Mouse (Mus musculus): ENCODE measurements around the gene Nr1h4. TPM values are rescaled to one million over a fixed set of nuclear protein-coding genes. Genes with fewer than 3 reads are reported as not detected.

The Nr1h4 gene
- polyA plus RNA-seq, 1 experiment from 2014 or later = 3.9 TPM

Other genes starting within 250 kb of the Nr1h4 start
- 5.0 and 5.5 TPM in 2 replicates for gene Ano4, start 188.8 kb downstream of the Nr1h4 start, polyA plus RNA-seq (2015; fragmentation: Nextera tagmentation; extraction: Ambion mirVana)
- gene Gas2l3, start 89.6 kb downstream of the Nr1h4 start, polyA plus RNA-seq (2015; fragmentation: Nextera tagmentation; extraction: Ambion mirVana) = 16.7 and 18.5 TPM in 2 replicates
- gene Slc17a8, start 87.7 kb upstream of the Nr1h4 start, polyA plus RNA-seq (2015; fragmentation: Nextera tagmentation; extraction: Ambion mirVana) = 1.2 and 2.1 TPM in 2 replicates
- 7.0 and 7.6 TPM in 2 replicates for gene Scyl2, start 152.7 kb upstream of the Nr1h4 start, polyA plus RNA-seq (2015; fragmentation: Nextera tagmentation; extraction: Ambion mirVana)
- gene Actr6, start 198.7 kb upstream of the Nr1h4 start, polyA plus RNA-seq (2015; fragmentation: Nextera tagmentation; extraction: Ambion mirVana) = 27.4 and 31.6 TPM in 2 replicates
- 35.9 and 38.6 TPM in 2 replicates for gene Uhrf1bp1l, start 211.4 kb upstream of the Nr1h4 start, polyA plus RNA-seq (2015; fragmentation: Nextera tagmentation; extraction: Ambion mirVana)

Data from kidney, embryonic 16.5 days (tissue).